Mouse (Mus musculus): ENCODE measurements around the gene Zfp994.
"Not testable (repeated sequence)": the region's sequence is repeated elsewhere in the genome, so short reads cannot be mapped to it uniquely, and the experiment has no call there.

DNA sequence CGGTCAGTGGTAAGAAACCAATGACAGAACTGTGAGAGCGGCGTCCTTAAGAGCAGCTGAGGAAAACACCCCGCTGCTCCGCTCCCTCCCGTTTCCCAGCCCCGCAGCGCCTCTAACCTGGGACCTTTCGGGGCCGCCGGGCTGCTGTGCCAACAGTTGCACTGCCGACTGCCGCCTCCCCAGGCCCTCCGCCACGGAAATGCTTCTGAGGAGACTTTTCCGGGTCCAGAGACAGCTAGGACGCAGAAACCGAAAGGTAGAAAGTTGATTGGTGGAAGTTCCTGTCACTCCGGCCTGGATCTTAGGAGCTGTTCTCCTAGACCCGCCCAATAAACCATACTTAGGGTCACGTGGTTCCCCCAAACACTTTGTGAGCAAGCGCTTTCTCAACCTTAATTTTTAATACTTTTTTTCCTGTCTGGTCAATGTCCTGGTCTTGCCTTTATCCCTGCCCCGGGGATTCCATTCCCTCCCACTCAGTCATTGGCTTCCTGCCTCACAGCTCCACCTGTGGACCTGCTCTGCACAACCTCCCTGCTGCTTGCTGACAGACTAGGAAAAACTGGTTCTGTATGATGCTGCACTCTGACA, at the start of gene Zfp994:
- TF ChIP-seq CTCF (IDR thresholded peaks at IDR 0.05; ENCODE audit: low read depth): peak; percentile 43
- TF ChIP-seq EP300 (IDR thresholded peaks at IDR 0.05; ENCODE audit: low read depth): not testable (repeated sequence)
